Mouse (Mus musculus): ENCODE measurements around the gene Ache. TPM values are rescaled to one million over a fixed set of nuclear protein-coding genes. Genes with fewer than 3 reads are reported as not detected.

Ache gene
- 0.44 TPM for total RNA-seq (2023)

DNA sequence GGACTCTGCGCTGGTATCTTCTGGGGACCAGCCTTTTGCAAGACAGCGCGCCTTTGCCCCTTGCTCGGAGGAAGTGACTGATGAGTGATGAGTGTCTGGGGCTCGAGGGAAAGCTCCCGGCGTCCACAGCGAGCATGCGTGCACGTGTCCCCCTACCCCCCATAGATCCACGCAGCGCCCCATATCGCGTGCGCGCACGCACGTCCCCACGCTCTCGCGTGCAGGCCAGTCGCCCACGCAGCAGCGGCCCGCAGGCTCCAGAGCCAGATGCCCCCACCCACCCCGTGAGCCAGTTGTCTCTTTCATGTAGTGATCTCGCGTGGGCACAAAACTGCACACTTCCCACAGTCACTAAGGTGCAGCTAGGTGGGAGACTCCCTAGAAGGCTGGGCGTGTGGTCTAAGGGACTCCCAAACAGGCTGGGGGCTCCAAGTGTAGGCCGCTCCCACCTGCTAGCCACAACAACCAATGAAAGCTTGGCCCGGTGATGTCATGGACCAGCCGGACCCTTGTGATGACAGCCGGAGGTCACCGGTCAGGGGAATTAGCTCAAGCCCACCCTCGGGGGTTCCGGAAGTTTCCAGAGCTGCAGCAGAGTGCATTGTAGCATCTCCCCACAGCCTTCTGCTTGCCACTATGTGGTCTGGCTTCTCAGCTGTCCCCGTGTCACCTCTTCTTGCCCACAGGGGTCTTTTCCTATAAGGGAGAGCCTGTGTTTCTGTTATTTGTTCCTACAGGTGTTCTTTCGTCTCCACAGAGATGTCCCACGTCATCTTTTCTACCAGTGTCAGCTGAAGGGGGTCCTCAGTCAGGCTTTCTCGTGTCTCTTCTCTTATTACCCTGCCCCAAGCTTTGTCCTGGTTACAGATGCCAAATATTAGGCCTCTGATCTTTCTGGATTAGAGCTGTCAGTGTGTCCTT lies at the start of gene Ache:
TSS of gene Ache (plus strand) at position 488 of the 921 bp plus-strand sequence.

DNA sequence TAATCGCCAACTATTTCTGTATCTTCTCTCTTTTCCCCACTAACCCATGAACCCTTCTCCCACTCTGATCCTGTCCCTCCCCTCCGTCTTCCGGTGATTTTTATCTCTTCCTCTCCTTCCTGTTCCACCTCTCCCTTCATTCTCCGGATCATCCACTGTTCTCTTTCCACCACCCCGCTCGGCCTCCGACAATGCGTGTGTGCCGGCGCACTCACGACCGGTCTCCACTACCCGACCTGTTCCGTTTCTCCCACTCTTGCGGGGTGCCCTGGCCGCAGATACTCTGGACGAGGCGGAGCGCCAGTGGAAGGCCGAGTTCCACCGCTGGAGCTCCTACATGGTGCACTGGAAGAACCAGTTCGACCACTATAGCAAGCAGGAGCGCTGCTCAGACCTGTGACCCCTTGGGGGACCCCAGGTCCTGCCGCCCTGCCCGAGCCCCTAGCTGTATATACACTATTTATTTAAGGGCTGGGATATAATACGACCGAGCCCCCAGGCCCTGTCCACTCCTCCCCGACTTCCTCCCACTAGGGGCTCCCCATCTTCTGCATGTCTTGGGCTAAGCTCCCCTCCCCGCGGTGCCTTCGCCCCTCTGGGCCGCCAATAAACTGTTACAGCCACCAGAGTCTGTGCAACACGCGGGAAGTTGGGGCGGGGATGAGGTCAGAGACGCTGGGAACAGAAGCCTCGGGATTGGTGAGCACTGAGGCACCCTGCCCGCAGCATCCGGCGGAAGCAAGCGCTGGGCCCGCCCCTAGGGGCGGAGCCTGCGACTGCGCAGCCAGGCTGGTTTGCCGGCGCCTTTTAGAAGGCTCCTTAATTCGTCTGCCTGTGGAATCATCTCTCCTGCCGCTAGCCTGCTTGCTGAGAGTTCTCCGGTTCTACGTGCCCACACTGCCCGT lies 6.8 kb downstream of the Ache start, which contains the start of gene Ufsp1:
TSS of gene Ufsp1 (plus strand) at position 791 of the 905 bp plus-strand sequence.

GRCm38 (mm10) chr5:137307071-137307912 lies 20.0 kb downstream of the Ache start, which contains the start of gene Srrt:
Gene Srrt, minus strand, starts transcription at chr5:137307674.

GRCm38 (mm10) chr5:137314193-137315083 lies 27.1 kb downstream of the Ache start, which contains the start of gene Trip6:
Gene Trip6, minus strand, starts transcription at chr5:137314404.

DNA sequence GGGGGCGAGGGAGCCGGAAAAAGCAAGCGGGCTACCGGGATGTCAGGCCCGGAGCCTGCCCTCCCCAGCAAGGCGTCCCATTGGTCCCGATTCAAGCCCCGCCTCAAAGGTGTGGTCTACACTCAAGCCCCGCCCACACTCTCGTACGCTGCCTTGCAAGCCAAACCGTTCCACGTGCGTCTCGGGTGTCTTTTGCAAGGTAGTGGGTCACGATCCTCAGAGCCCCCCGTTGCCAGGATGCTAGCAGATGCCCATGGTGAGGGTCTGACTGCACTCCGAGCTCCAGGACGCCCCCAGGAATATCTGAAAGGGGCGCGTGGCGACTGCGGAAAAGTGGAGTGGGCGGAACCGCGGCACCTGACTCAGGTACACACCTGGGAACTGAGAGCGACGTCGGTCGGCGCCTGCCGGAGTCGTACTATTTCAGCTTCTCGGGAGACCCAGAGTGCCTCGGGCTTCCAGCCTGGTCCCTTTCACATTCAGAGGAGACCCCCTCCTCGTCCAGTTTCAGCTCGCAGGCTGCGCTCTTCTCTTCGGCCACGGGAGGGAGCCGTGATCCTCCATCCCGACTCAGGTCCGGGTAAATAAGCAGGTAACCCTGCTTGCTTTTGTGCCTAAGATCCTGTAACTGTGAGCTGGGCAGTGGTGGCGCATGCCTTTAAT lies 46.3 kb downstream of the Ache start, which contains the start of gene Slc12a9:
TSS of gene Slc12a9 (minus strand) at position 86 of the 663 bp plus-strand sequence.

Other genes starting within 250 kb of the Ache start
- gene Ap1s1, start 241.4 kb upstream of the Ache start, total RNA-seq (2023): 27.1 TPM
- 0.53 TPM for gene Serpine1, start 215.3 kb upstream of the Ache start, total RNA-seq (2023)
- 77.6 TPM for gene Trim56, start 171.3 kb upstream of the Ache start, total RNA-seq (2023)
- not detected for gene Muc3, start 138.2 kb upstream of the Ache start, total RNA-seq (2023)
- gene Muc3a, start 75.1 kb upstream of the Ache start, total RNA-seq (2023): 11.7 TPM
- gene Ufsp1, start 7.1 kb downstream of the Ache start, total RNA-seq (2023): 0.76 TPM
- gene Srrt, start 20.2 kb downstream of the Ache start, total RNA-seq (2023): 437 TPM
- gene Trip6, start 26.9 kb downstream of the Ache start, total RNA-seq (2023): 6.0 TPM
- 16.2 TPM for gene Slc12a9, start 46.1 kb downstream of the Ache start, total RNA-seq (2023)
- 0.15 TPM for gene Ephb4, start 62.6 kb downstream of the Ache start, total RNA-seq (2023)
- 0.35 TPM for gene Zan, start 189.5 kb downstream of the Ache start, total RNA-seq (2023)
- 27.2 TPM for gene Pop7, start 215.0 kb downstream of the Ache start, total RNA-seq (2023)
- 93.3 TPM for gene Gigyf1, start 231.0 kb downstream of the Ache start, total RNA-seq (2023)
- not detected for gene Epo, start 245.7 kb downstream of the Ache start, total RNA-seq (2023)
- 259 TPM for gene Gnb2, start 246.0 kb downstream of the Ache start, total RNA-seq (2023)

All from CD4-positive naive resting alpha-beta T cell, adult 76 days (primary cell).